Mouse (Mus musculus) hindbrain, postnatal 0 days (tissue): ENCODE results near the gene Cnbd2. TPM values are rescaled to one million over a fixed set of nuclear protein-coding genes. Genes with fewer than 3 reads are reported as not detected.

ENCODE experiments used
- ATAC-seq: fragments of 200-750 bp; cut with Nextera tagmentation; 2 replicates; pipeline ENCODE4 v1.8.0; 2017; ENCODE audit warnings: mild to moderate bottlenecking, moderate TSS enrichment, moderate library complexity
- DNase-seq: peaks from one replicate; pipeline ENCODE4 v3.0.0-alpha.2; 2015; ENCODE audit warnings: low spot score
- H3K27ac ChIP-seq: fragments of 300-500 bp; sonication (generic); 2 replicates; pipeline ENCODE4 v1.5.1; 2014; ENCODE audit warnings: mild to moderate bottlenecking
- H3K27me3 ChIP-seq: fragments of 300-500 bp; sonication (generic); 2 replicates; pipeline ENCODE4 v1.6.1; 2014; ENCODE audit warnings: low read length, mixed read lengths; ENCODE audit not compliant: insufficient read depth
- H3K36me3 ChIP-seq: fragments of 300-500 bp; sonication (generic); 2 replicates; pipeline ENCODE4 v1.6.1; 2014; ENCODE audit warnings: low read length, mixed read lengths; ENCODE audit not compliant: insufficient read depth
- H3K4me1 ChIP-seq: fragments of 300-500 bp; sonication (generic); 2 replicates; pipeline ENCODE4 v1.6.1; 2014; ENCODE audit warnings: antibody characterized with exemption, low read length, mixed read lengths; ENCODE audit not compliant: insufficient read depth
- H3K4me2 ChIP-seq: fragments of 300-500 bp; sonication (generic); 2 replicates; pipeline ENCODE4 v1.6.1; 2014; ENCODE audit warnings: low read depth, mild to moderate bottlenecking, low read length, moderate library complexity, mixed read lengths
- H3K4me3 ChIP-seq: fragments of 300-500 bp; sonication (generic); 2 replicates; pipeline ENCODE4 v1.5.1; 2014; ENCODE audit warnings: low read length
- H3K9ac ChIP-seq: fragments of 300-500 bp; sonication (generic); replicated peaks from 2 replicates; pipeline ENCODE4 v1.6.1; 2014; ENCODE audit warnings: mild to moderate bottlenecking, low read length, moderate library complexity, mixed read lengths
- H3K9me3 ChIP-seq: fragments of 300-500 bp; sonication (generic); 2 replicates; pipeline ENCODE4 v1.6.1; 2016; ENCODE audit warnings: low read length, mixed read lengths
- CTCF ChIP-seq: IDR thresholded peaks from 2 replicates; pipeline ENCODE4 v1.5.1; 2016; ENCODE audit warnings: antibody characterized with exemption, control low read depth, low read depth
- WGBS: fragments of 180-500 bp; shearing (Covaris S2); extraction: QIAGEN DNeasy Blood & Tissue Kit; methylation state at CpG from one replicate; pipeline ENCODE4 v1.1.7; 2014; 5-methylcytosine and 5-hydroxymethylcytosine counted together
- polyA plus RNA-seq: library from polyadenylated mRNA; unstranded; fragments of >200 nt; fragmentation: Nextera tagmentation; extraction: Ambion mirVana; gene quantifications from 2 replicates; pipeline ENCODE4 v1.2.1, GENCODE M21; 2015
- total RNA-seq: library from RNA; depleted of rRNA; stranded (reverse); fragments of >200 nt; gene quantifications from 2 replicates; pipeline ENCODE4 v1.2.3, GENCODE M21; 2014

The Cnbd2 gene
- total and polyA plus RNA-seq, 2 experiments from 2014 or later, result 1.7 to 7.9 TPM

- ATAC-seq (no peak), DNase-seq (no peak)
- H3K9me3 ChIP-seq, result no peaks in the 10 kb centered on the region
- no peak overlapping the region for H3K9ac ChIP-seq
- peaks cover 4% of the 10 kb centered on the region; the same call in 1 of the 2 replicates for H3K4me1 ChIP-seq
- 94% methylated on average over 4 of the region's 4 CpGs for WGBS
- no peak overlapping the region for H3K27ac ChIP-seq
- H3K4me2 ChIP-seq, result no peak overlapping the region
- H3K36me3 ChIP-seq, result no peaks in the 10 kb centered on the region
- TF ChIP-seq CTCF, result peak; percentile 37
- H3K27me3 ChIP-seq, result no peaks in the 10 kb centered on the region
- no peak overlapping the region for H3K4me3 ChIP-seq
Observed at GRCm38 (mm10) chr2:156394282-156394681, 82.2 kb downstream of the Cnbd2 start.

GRCm38 (mm10) chr2:156396096-156396495, 84.0 kb downstream of the Cnbd2 start:
- DNase-seq (no peak), ATAC-seq (no peak)
- TF ChIP-seq CTCF, result no peak
- 80% methylated on average over 2 of the region's 2 CpGs for WGBS
- Histone ChIP-seq H3K27me3 (no peaks in the 10 kb centered on the region), H3K9ac (no peak overlapping the region), H3K4me2 (no peak overlapping the region), H3K27ac (no peak overlapping the region), H3K4me3 (no peak overlapping the region), H3K36me3 (no peaks in the 10 kb centered on the region), H3K4me1 (peaks cover 11% of the 10 kb centered on the region), H3K9me3 (no peaks in the 10 kb centered on the region)

- TF ChIP-seq CTCF, result no peak
- H3K27ac ChIP-seq, result no peak overlapping the region
- no peak for DNase-seq
- H3K9me3 ChIP-seq, result no peaks in the 10 kb centered on the region
- H3K27me3 ChIP-seq, result no peaks in the 10 kb centered on the region
- H3K4me3 ChIP-seq, result no peak overlapping the region
- no peak overlapping the region for H3K9ac ChIP-seq
- no peaks in the 10 kb centered on the region for H3K36me3 ChIP-seq
- H3K4me1 ChIP-seq, result peaks cover 16% of the 10 kb centered on the region
- ATAC-seq, result no peak
- WGBS, result 93% methylated on average over 7 of the region's 7 CpGs
- H3K4me2 ChIP-seq, result no peak overlapping the region
Observed at GRCm38 (mm10) chr2:156397988-156398387, 85.9 kb downstream of the Cnbd2 start.

GRCm38 (mm10) chr2:156399485-156399884, 87.4 kb downstream of the Cnbd2 start:
- peaks cover 12% of the 10 kb centered on the region; the same call in 1 of the 2 replicates for H3K4me1 ChIP-seq
- H3K4me3 ChIP-seq, result no peak overlapping the region
- no peaks in the 10 kb centered on the region for H3K36me3 ChIP-seq
- ATAC-seq (no peak), DNase-seq (no peak)
- H3K27me3 ChIP-seq, result no peaks in the 10 kb centered on the region
- TF ChIP-seq CTCF, result no peak
- 89% methylated on average over 1 of the region's 1 CpGs for WGBS
- H3K27ac ChIP-seq, result no peak overlapping the region
- no peaks in the 10 kb centered on the region for H3K9me3 ChIP-seq
- H3K4me2 ChIP-seq, result no peak overlapping the region
- H3K9ac ChIP-seq, result no peak overlapping the region

- Histone ChIP-seq H3K4me3 (no peak overlapping the region), H3K27me3 (no peaks in the 10 kb centered on the region), H3K4me2 (peak overlapping the region; percentile 41), H3K9me3 (no peaks in the 10 kb centered on the region), H3K36me3 (no peaks in the 10 kb centered on the region), H3K27ac (peak overlapping the region; percentile 80), H3K9ac (peak overlapping the region; percentile 44; the same call in 1 of the 2 replicates), H3K4me1 (peaks cover 12% of the 10 kb centered on the region; the same call in 1 of the 2 replicates)
- DNase-seq (peak; percentile 93), ATAC-seq (peak; percentile 96)
- TF ChIP-seq CTCF, result no peak
- WGBS, result 2% methylated on average over 9 of the region's 9 CpGs
Observed at GRCm38 (mm10) chr2:156401331-156401730, 89.2 kb downstream of the Cnbd2 start.

GRCm38 (mm10) chr2:156402036-156402435, 89.9 kb downstream of the Cnbd2 start:
- Histone ChIP-seq H3K4me3 (no peak overlapping the region), H3K36me3 (no peaks in the 10 kb centered on the region), H3K4me1 (peaks cover 13% of the 10 kb centered on the region; the same call in 1 of the 2 replicates), H3K9ac (no peak overlapping the region), H3K4me2 (no peak overlapping the region), H3K9me3 (no peaks in the 10 kb centered on the region), H3K27me3 (no peaks in the 10 kb centered on the region), H3K27ac (peak overlapping the region; percentile 80; the same call in 1 of the 2 replicates)
- ATAC-seq (no peak), DNase-seq (no peak)
- WGBS, result 95% methylated on average over 3 of the region's 3 CpGs
- no peak for TF ChIP-seq CTCF

- Histone ChIP-seq H3K27me3 (no peaks in the 10 kb centered on the region), H3K36me3 (no peaks in the 10 kb centered on the region), H3K4me1 (peaks cover 4% of the 10 kb centered on the region; the same call in 1 of the 2 replicates), H3K9ac (no peak overlapping the region), H3K9me3 (no peaks in the 10 kb centered on the region), H3K4me3 (no peak overlapping the region), H3K4me2 (no peak overlapping the region), H3K27ac (no peak overlapping the region)
- no peak for DNase-seq
- no peak for TF ChIP-seq CTCF
- 9% methylated on average over 3 of the region's 3 CpGs for WGBS
- 0 out of 2 replicates have a peak, but pooled peaks have one; percentile 44 for ATAC-seq
Observed at GRCm38 (mm10) chr2:156406987-156407386, 94.9 kb downstream of the Cnbd2 start.
